Mouse (Mus musculus) hindbrain, embryonic 16.5 days (tissue): ENCODE data around the gene Smoc2. TPM values are rescaled to one million over a fixed set of nuclear protein-coding genes. Genes with fewer than 3 reads are reported as not detected.

Experiments used
- ATAC-seq: fragments of 200-750 bp; cut with Nextera tagmentation; 2 replicates; pipeline ENCODE4 v1.8.0; 2017; ENCODE audit warnings: moderate TSS enrichment, moderate library complexity
- H3K27ac ChIP-seq: fragments of 300-500 bp; sonication (generic); 2 replicates; pipeline ENCODE4 v1.5.1; 2014; ENCODE audit warnings: low read depth, mild to moderate bottlenecking, control low read depth, low read length, moderate library complexity
- H3K27me3 ChIP-seq: fragments of 300-500 bp; sonication (generic); replicated peaks from 2 replicates; pipeline ENCODE4 v1.6.1; 2014; ENCODE audit warnings: low read length; ENCODE audit not compliant: control insufficient read depth, insufficient read depth
- H3K36me3 ChIP-seq: fragments of 300-500 bp; sonication (generic); 2 replicates; pipeline ENCODE4 v1.6.1; 2014; ENCODE audit warnings: mild to moderate bottlenecking, low read length, moderate library complexity, mixed read lengths; ENCODE audit not compliant: control insufficient read depth, insufficient read depth
- H3K4me1 ChIP-seq: fragments of 300-500 bp; sonication (generic); 2 replicates; pipeline ENCODE4 v1.6.1; 2014; ENCODE audit warnings: low read depth, low read length; ENCODE audit not compliant: control insufficient read depth, insufficient read depth
- H3K4me2 ChIP-seq: fragments of 300-500 bp; sonication (generic); 2 replicates; pipeline ENCODE4 v1.6.1; 2014; ENCODE audit warnings: mild to moderate bottlenecking, low read length, control low read depth, moderate library complexity
- H3K4me3 ChIP-seq: fragments of 300-500 bp; sonication (generic); 2 replicates; pipeline ENCODE4 v1.5.1; 2014; ENCODE audit warnings: mild to moderate bottlenecking, low read length, control low read depth, moderate library complexity
- H3K9ac ChIP-seq: fragments of 300-500 bp; sonication (generic); 2 replicates; pipeline ENCODE4 v1.6.1; 2014; ENCODE audit warnings: low read depth, mild to moderate bottlenecking, control low read depth, low read length, moderate library complexity
- H3K9me3 ChIP-seq: fragments of 300-500 bp; sonication (generic); 2 replicates; pipeline ENCODE4 v1.6.1; 2014; ENCODE audit warnings: mild to moderate bottlenecking, low read length, moderate library complexity; ENCODE audit not compliant: control insufficient read depth
- WGBS: fragments of 180-500 bp; shearing (Covaris S2); extraction: QIAGEN DNeasy Blood & Tissue Kit; methylation state at CpG from one replicate; pipeline ENCODE4 v1.1.7; 2014; 5-methylcytosine and 5-hydroxymethylcytosine counted together
- polyA plus RNA-seq: library from polyadenylated mRNA; unstranded; fragments of >200 nt; fragmentation: Nextera tagmentation; extraction: Ambion mirVana; gene quantifications from 2 replicates; pipeline ENCODE4 v1.2.1, GENCODE M21; 2015

Smoc2 gene
- polyA plus RNA-seq, 1 experiment from 2014 or later: 6.8 TPM

- WGBS: 92% methylated on average over 3 of the region's 3 CpGs
- no peak for ATAC-seq
Measured at GRCm38 (mm10) chr17:14295146-14295545, 15.8 kb downstream of the Smoc2 start.

GRCm38 (mm10) chr17:14300361-14300760 is 21.1 kb downstream of the Smoc2 start:
- Histone ChIP-seq H3K9me3 (no peaks in the 10 kb centered on the region), H3K4me2 (no peak overlapping the region), H3K27ac (no peak overlapping the region), H3K36me3 (no peaks in the 10 kb centered on the region), H3K4me3 (no peak overlapping the region), H3K9ac (no peak overlapping the region), H3K4me1 (no peaks in the 10 kb centered on the region), H3K27me3 (no peaks in the 10 kb centered on the region)
- ATAC-seq: no peak
- WGBS: 87% methylated on average over 5 of the region's 5 CpGs

More at GRCm38 (mm10) chr17:14295146-14295545, 15.8 kb downstream of the Smoc2 start:
- Histone ChIP-seq H3K27me3 (no peaks in the 10 kb centered on the region), H3K4me3 (no peak overlapping the region), H3K9me3 (no peaks in the 10 kb centered on the region), H3K4me2 (no peak overlapping the region), H3K27ac (no peak overlapping the region), H3K4me1 (no peaks in the 10 kb centered on the region), H3K9ac (no peak overlapping the region), H3K36me3 (no peaks in the 10 kb centered on the region)

- 18% methylated on average over 7 of the region's 7 CpGs for WGBS
- H3K36me3 ChIP-seq: no peaks in the 10 kb centered on the region
- ATAC-seq: peak; percentile 45; the same call in 1 of the 2 replicates
Measured at GRCm38 (mm10) chr17:14301491-14302344, 22.4 kb downstream of the Smoc2 start.

GRCm38 (mm10) chr17:14302356-14302755 is 23.1 kb downstream of the Smoc2 start:
- Histone ChIP-seq H3K27ac (no peak overlapping the region), H3K4me3 (no peak overlapping the region)
- ATAC-seq: peak; percentile 61

More at GRCm38 (mm10) chr17:14301491-14302344, 22.4 kb downstream of the Smoc2 start:
- no peak overlapping the region for H3K9ac ChIP-seq
- H3K27ac ChIP-seq: no peak overlapping the region
- H3K4me3 ChIP-seq: no peak overlapping the region
- H3K4me1 ChIP-seq: no peaks in the 10 kb centered on the region
- H3K27me3 ChIP-seq: no peaks in the 10 kb centered on the region
- H3K4me2 ChIP-seq: no peak overlapping the region
- H3K9me3 ChIP-seq: no peaks in the 10 kb centered on the region

GRCm38 (mm10) chr17:14303722-14304121 is 24.4 kb downstream of the Smoc2 start:
- Histone ChIP-seq H3K36me3 (no peaks in the 10 kb centered on the region), H3K4me2 (no peak overlapping the region), H3K4me3 (no peak overlapping the region), H3K9ac (no peak overlapping the region), H3K27ac (no peak overlapping the region), H3K27me3 (no peaks in the 10 kb centered on the region), H3K4me1 (no peaks in the 10 kb centered on the region), H3K9me3 (no peaks in the 10 kb centered on the region)
- no peak for ATAC-seq
- WGBS: over 99% methylated on average over 6 of the region's 6 CpGs

More at GRCm38 (mm10) chr17:14302356-14302755, 23.1 kb downstream of the Smoc2 start:
- Histone ChIP-seq H3K27me3 (no peaks in the 10 kb centered on the region), H3K36me3 (no peaks in the 10 kb centered on the region), H3K9ac (no peak overlapping the region), H3K4me2 (no peak overlapping the region), H3K9me3 (no peaks in the 10 kb centered on the region), H3K4me1 (no peaks in the 10 kb centered on the region)
- WGBS: 23% methylated on average over 6 of the region's 6 CpGs

- Histone ChIP-seq H3K4me2 (no peak overlapping the region), H3K27ac (no peak overlapping the region), H3K36me3 (no peaks in the 10 kb centered on the region), H3K9ac (no peak overlapping the region), H3K4me1 (no peaks in the 10 kb centered on the region), H3K27me3 (no peaks in the 10 kb centered on the region), H3K4me3 (no peak overlapping the region), H3K9me3 (no peaks in the 10 kb centered on the region)
- no peak for ATAC-seq
- WGBS: 90% methylated on average over 3 of the region's 3 CpGs
Measured at GRCm38 (mm10) chr17:14309884-14310283, 30.6 kb downstream of the Smoc2 start.

GRCm38 (mm10) chr17:14312440-14312839 is 33.1 kb downstream of the Smoc2 start:
- ATAC-seq: no peak
- Histone ChIP-seq H3K9ac (no peak overlapping the region), H3K4me2 (no peak overlapping the region), H3K4me1 (no peaks in the 10 kb centered on the region), H3K27me3 (no peaks in the 10 kb centered on the region), H3K9me3 (no peaks in the 10 kb centered on the region), H3K36me3 (no peaks in the 10 kb centered on the region), H3K27ac (no peak overlapping the region), H3K4me3 (no peak overlapping the region)
- 92% methylated on average over 6 of the region's 6 CpGs for WGBS

- ATAC-seq: no peak
- H3K4me3 ChIP-seq: no peak overlapping the region
- H3K9ac ChIP-seq: no peak overlapping the region
- H3K27me3 ChIP-seq: no peaks in the 10 kb centered on the region
- 82% methylated on average over 1 of the region's 1 CpGs for WGBS
- no peaks in the 10 kb centered on the region for H3K36me3 ChIP-seq
- H3K9me3 ChIP-seq: no peaks in the 10 kb centered on the region
- no peak overlapping the region for H3K27ac ChIP-seq
- no peak overlapping the region for H3K4me2 ChIP-seq
- no peaks in the 10 kb centered on the region for H3K4me1 ChIP-seq
Measured at GRCm38 (mm10) chr17:14314308-14314707, 35.0 kb downstream of the Smoc2 start.

GRCm38 (mm10) chr17:14316536-14316935 is 37.2 kb downstream of the Smoc2 start:
- Histone ChIP-seq H3K4me1 (no peaks in the 10 kb centered on the region), H3K4me2 (no peak overlapping the region), H3K36me3 (no peaks in the 10 kb centered on the region), H3K27ac (no peak overlapping the region), H3K9me3 (no peaks in the 10 kb centered on the region), H3K27me3 (no peaks in the 10 kb centered on the region), H3K9ac (no peak overlapping the region), H3K4me3 (no peak overlapping the region)
- no peak for ATAC-seq
- WGBS: 85% methylated on average over 7 of the region's 7 CpGs
